9 mouse cellular contexts compared by ENCODE assay signal in genomic region chr4:77259250-77259971, GRCm38 (mm10).
DNase-seq lines count a peak whose midpoint lies in the region; ATAC-seq lines count a peak whose summit lies in the region.
"Had no signal": no experiment of that assay in that cellular context is flagged by ENCODE, and none has a peak within 500 bp of the region (broad histone marks: within the 10 kb centered on the region; RNA-seq: fewer than 3 reads in every experiment).

No protein-coding gene starts in this region.

- peak; percentile 1 for DNase-seq in gastrocnemius, adult 18-20 months (ENCODE audit: low spot score)
- no peak for DNase-seq in gastrocnemius, postnatal 14 days
- DNase-seq in lung, postnatal 4 days = no peak
- peak; percentile 5 for DNase-seq in forelimb bud, embryonic 11.5 days (ENCODE audit: low read depth, low spot score)
- DNase-seq in yolk sac, embryonic 10.5 days (ENCODE audit: low spot score) = no peak

- intact Hi-C loops in gastrocnemius, postnatal 14 days (cut with DNase I; ENCODE audit: low total_unique reads) = no loop called here

- H3K36me3 ChIP-seq in lung, embryonic 15.5 days = no peaks in the 10 kb centered on the region
- H3K36me3 ChIP-seq in neural tube, embryonic 13.5 days = no peaks in the 10 kb centered on the region

- H3K4me1 ChIP-seq in lung, embryonic 15.5 days = 0 out of 2 replicates have a peak, but pooled peaks cover 5% of the 10 kb centered on the region
- peaks cover 16% of the 10 kb centered on the region for H3K4me1 ChIP-seq in neural tube, embryonic 13.5 days (replicated peaks)

- H3K27me3 ChIP-seq in lung, embryonic 15.5 days = no peaks in the 10 kb centered on the region
- no peaks in the 10 kb centered on the region for H3K27me3 ChIP-seq in neural tube, embryonic 13.5 days

- no peak overlapping the region for H3K4me2 ChIP-seq in lung, embryonic 15.5 days
- H3K4me2 ChIP-seq in neural tube, embryonic 13.5 days = peak overlapping the region; percentile 13; the same call in 1 of the 2 replicates

- H3K9me3 ChIP-seq in lung, embryonic 15.5 days = no peaks in the 10 kb centered on the region
- H3K9me3 ChIP-seq in neural tube, embryonic 13.5 days = no peaks in the 10 kb centered on the region

- ATAC-seq in lung, embryonic 15.5 days (ENCODE audit: borderline replicate concordance, extremely low read depth, low FRiP score, low TSS enrichment) = peak; percentile 81
- peak; percentile 97 for ATAC-seq in neural tube, embryonic 13.5 days (ENCODE audit: low read depth)
- ATAC-seq in erythroblast, adult 5-6 weeks (replicated peaks; ENCODE audit: low FRiP score, poor library complexity, severe bottlenecking) = no peak

- no peak overlapping the region for H3K27ac ChIP-seq in lung, embryonic 15.5 days
- peak overlapping the region; percentile 49; the same call in 1 of the 2 replicates for H3K27ac ChIP-seq in neural tube, embryonic 13.5 days (replicated peaks)
- H3K27ac ChIP-seq: macrophage had no signal

- WGBS in lung, embryonic 15.5 days = 28% methylated on average over 8 of the region's 8 CpGs
- WGBS in neural tube, embryonic 13.5 days = 39% methylated on average over 8 of the region's 8 CpGs

- no peak overlapping the region for H3K4me3 ChIP-seq in lung, embryonic 15.5 days
- H3K4me3 ChIP-seq in neural tube, embryonic 13.5 days = no peak overlapping the region

- H3K9ac ChIP-seq in lung, embryonic 15.5 days = no peak overlapping the region
- no peak overlapping the region for H3K9ac ChIP-seq in neural tube, embryonic 13.5 days

Comparison
In these comparisons a context has a peak if more than half of its experiments do, and no peak if none do; other contexts are left out.
1. DNase-seq: peak in gastrocnemius, adult 18-20 months (single experiment) and forelimb bud, embryonic 11.5 days (single experiment); none in gastrocnemius, postnatal 14 days (single experiment), lung, postnatal 4 days (0 of 2) and yolk sac, embryonic 10.5 days (single experiment).